Mouse (Mus musculus) kidney, adult 9 months (tissue): ENCODE measurements at regions not wholly inside any gene's neighbourhood (a gene's known extent, or its start where the extent isn't known, plus 50 kb on each side); places are given as distances from the start of the nearest gene placed in this dataset.

Experiments
- DNase-seq: peaks from one replicate; pipeline ENCODE4 v3.0.0; 2022

GRCm38 (mm10) chr11:19073265-19073664 lies 54.5 kb upstream of the Meis1 start:
- no peak for DNase-seq

DNA sequence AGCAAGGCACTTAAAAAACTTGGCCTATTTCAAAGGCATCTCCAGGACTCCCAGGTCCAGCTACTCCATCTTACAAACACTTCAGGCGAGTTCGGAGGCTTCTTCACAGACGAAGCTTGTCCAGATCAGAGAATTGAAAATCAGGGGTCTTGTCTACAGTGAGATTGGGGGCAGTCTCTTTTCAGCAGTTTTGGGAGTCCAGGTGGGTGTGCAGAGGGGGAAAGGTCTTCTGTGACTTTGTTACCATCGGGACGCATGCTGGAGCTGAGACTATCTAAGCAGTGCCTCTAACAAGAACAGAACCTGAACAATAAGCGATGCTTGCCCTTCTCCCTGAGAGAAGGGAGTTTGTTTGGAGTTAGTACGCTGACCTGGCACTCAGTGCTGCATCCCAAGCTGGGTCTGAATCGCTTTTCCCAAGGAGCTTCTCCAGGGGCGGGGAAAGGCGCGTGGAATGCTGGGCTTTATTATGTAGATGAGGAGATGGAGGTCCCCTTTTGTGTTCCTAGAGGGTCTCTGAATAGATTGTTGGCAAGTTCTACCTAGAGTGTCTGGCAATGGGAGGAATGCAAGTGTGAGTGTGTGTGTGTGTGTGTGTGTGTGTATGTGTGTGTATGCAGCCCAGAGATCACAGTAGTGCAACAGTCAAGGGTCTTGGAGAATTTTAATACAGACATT lies 55.2 kb upstream of the Meis1 start:
- DNase-seq, result no peak

GRCm38 (mm10) chr11:19091101-19091857 lies 72.5 kb upstream of the Meis1 start:
- no peak for DNase-seq

DNA sequence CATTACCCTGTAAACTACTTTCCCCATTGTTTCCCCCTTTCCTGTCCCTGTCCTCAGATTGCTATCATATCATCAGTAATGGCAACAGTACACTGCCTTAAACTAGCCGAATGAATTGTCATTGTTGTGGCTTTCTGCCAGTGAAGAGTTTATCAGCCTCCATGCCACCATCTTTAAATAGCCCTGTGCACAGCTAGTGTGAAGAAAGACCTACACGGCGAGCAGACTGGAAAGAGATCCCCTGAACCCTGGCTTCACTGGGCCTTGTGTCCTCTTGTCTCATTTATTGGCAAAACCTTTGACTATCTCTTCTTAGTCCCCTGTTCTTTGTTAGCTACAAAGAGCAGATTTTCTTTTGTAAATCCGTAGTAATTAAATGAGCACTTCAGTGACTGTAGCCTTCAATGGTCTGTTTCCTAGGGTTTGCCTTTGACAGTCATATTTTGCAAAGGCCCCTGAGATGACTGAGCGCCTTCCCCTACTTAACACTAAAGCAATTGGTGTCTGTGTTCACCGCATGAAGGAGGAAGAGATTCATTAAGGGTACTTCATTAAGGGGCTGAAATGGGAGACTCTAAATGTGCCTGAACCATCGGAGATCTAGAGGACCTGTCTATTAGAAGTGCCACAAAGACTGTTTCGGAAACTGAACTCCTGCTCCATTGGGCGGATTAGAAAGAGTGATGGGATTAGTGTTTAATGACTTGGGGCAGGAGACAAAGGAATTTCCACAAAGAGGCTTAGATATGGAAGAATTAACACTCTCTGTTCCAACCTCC lies 74.4 kb upstream of the Meis1 start:
- no peak for DNase-seq

- DNase-seq, result no peak
These were observed 75.0 kb upstream of the Meis1 start for GRCm38 (mm10) chr11:19093749-19094148.

GRCm38 (mm10) chr11:19094183-19094582 lies 75.4 kb upstream of the Meis1 start:
- no peak for DNase-seq

GRCm38 (mm10) chr11:19102981-19103568 lies 84.3 kb upstream of the Meis1 start:
- no peak for DNase-seq

DNA sequence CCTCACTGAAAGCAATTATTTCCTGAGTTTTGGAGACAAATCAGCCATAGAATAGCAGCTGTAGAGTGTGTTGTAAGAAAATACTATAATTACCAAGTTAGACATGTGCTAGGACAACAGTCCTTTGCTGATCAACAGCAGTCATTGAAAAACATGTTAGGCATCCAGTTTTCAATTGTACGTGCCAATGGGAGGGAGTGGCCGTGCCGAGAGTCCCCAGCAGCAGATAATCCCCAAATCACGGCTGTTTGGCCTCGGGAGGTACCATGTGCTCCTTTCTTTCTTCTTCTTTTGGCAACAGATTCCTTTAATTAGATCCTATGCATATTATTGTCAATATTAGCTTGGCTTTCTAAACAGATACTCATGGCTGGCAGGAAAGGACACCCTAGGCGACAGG lies 88.4 kb upstream of the Meis1 start:
- no peak for DNase-seq

DNA sequence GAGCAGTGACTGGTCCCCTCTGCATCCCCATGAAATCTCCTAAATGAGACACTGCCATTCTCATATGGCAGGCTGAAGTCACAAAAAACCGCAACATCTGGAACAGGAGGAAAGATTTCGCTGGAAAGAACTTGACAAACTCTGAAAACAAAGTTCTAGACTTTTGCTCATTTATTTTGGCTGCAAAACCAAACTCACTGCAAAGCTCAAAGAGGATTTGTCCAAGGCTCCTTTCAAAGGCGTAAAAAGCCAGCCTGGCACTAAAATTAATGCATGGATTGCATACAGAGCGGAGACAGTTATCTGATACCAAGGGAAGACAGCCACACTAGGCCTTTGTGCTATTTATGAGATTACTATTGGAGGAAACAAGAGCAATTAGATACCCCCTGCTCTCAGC lies 90.3 kb upstream of the Meis1 start:
- DNase-seq, result no peak

DNA sequence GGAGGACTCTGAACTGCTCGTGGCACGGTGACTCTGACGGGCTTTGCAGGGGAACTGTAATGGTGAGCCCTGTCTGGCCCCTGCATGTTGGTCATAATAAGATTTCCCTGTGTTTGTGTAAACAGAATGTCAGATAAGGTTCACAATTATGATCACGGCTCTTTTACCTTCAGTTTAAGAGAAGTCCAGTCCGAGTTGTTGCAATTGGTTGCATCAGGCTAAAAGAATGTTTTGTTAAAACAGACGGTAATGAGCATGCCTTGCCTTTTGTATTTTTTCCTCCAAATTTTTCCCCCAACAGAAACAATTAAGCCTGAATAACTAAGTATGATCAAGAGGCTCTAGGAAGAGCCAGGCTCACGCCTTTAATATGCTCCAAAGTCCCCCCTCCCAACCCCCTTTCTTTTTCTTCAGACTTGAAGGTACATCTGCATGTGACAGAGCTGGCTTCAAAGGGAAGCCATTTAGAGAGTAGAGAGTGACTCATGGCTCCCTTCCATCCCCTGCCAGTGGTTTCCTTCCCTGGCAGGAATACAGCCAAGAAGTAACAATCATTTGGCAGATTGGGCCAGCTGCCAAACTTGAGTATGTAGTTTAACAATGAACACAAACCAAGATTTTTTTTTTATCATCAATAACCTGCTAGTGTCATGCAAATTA lies 93.3 kb upstream of the Meis1 start:
- DNase-seq, result peak; percentile 68

DNA sequence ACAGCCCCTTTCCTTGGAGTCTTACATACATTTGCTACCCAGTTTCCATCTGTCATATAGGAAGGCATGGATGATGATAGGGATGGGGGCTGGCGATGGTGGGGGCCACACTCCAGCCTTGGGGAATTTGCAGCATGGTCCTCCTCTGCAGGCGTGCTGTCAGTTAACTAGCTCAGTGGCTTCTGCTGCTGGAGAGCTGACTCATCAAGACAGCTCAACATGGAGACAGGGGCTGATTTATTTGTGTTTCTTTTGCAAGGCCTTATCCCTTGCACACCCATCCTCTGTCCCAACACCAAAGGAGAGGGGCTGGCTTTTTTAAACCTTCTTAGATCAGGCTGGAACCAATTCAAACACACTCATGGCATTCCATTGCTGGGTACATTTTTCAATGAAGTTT lies 98.3 kb upstream of the Meis1 start:
- DNase-seq, result no peak

- no peak for DNase-seq
These were observed 99.5 kb upstream of the Meis1 start for GRCm38 (mm10) chr11:19118258-19118657.

- peak; percentile 29 for DNase-seq
These were observed 101.4 kb upstream of the Meis1 start for GRCm38 (mm10) chr11:19119927-19120827.

DNA sequence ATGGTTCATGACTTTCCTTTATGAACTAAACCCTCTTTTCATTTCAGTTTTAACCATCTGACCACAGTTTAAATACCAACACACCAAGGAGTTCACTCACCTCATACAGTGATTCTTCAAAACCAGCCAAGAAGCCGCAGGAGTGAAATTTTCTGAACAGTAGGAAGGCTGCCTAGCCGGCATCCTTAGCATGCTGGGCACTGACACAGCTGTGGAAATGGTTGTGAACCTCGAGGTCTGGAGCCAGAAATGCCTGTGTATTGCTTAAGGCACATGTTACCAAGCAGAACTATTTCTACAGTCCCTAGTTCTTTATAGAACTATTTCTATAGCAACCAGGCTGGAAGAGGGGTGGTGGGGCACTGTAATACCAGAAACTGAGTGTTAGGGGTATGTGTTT lies 102.1 kb upstream of the Meis1 start:
- DNase-seq, result no peak

DNA sequence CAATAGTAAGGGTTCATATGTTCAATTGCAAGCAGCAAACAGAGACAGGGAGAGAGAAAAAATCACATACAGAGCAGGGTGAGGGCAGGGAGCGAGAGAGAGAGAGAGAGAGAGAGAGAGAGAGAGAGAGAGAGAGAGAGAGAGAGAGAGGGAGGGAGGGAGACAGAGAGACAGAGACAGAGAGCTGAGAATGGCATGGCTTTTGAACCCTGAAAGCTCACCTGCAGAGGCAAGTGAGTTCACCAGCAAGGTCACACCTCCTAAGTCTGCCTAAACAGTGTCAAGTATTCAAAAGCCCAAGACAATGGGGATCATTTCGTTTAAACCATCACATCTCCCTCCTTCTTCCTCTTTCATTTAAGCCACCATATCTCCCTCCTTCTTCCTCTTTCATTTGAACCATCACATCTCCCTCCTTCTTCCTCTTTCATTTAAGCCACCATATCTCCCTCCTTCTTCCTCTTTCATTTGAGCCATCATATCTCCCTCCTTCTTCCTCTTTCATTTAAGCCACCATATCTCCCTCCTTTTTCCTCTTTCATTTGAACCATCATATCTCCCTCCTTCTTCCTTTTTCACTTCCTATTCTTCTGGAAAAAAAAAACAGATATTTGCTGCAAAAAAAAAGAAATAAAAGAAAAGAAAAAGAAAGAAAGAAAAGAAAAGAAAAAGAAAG lies 116.7 kb upstream of the Meis1 start:
- DNase-seq, result no peak

GRCm38 (mm10) chr11:19138423-19138822 lies 119.6 kb upstream of the Meis1 start:
- DNase-seq, result peak; percentile 56

DNA sequence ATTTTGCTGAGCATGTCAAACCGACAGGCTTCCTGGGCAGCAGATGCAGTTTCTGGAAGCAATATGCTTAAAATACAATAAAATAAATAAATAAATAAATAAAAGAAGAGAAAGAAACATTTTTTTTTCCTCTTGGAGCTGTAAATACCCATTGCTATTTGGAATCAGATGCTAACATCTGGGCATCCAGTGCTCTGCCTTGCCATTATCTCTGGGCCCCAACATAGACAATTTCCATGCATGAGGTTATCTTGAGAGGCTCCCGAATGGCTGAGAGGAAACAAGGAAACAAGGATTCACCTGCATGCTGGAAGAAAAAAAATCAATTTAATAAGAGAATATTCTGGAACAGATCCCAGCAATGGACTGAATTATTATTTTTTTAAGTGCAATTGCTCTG lies 120.0 kb upstream of the Meis1 start:
- DNase-seq, result no peak

- DNase-seq, result no peak
These were observed 124.6 kb upstream of the Meis1 start for GRCm38 (mm10) chr11:19143267-19144000.

DNA sequence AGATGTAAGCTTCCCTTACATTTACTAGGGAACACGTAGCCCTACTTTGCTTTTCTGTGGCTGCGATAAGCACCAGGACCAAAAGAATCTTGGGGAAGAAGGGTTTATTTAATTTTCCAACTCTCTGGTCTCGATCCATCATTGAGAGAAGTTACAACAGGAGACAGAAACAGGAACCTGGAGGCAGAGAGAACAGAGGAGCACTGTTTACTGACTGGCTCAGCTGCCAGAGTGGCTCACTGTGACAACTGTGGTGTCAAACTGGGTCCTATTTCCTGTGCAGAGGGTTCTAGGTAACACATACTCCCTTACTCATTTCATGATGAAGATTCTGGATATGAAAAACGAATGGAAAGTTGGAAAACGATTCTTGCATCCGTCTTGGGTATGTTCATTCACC lies 125.7 kb upstream of the Meis1 start:
- DNase-seq, result no peak

- no peak for DNase-seq
These were observed 126.5 kb upstream of the Meis1 start for GRCm38 (mm10) chr11:19145263-19145662.
